Mouse (Mus musculus) limb, embryonic 13.5 days (tissue): Measurements from ENCODE around the gene Suco. TPM values are rescaled to one million over a fixed set of nuclear protein-coding genes. Genes with fewer than 3 reads are reported as not detected.

ENCODE experiments used
- ATAC-seq: fragments of 200-750 bp; cut with Nextera tagmentation; 2 replicates; pipeline ENCODE4 v1.8.0; 2017; ENCODE audit warnings: low read depth, moderate number of reproducible peaks, moderate TSS enrichment; ENCODE audit not compliant: low FRiP score
- H3K27ac ChIP-seq: fragments of 300-500 bp; sonication (generic); 2 replicates; pipeline ENCODE4 v1.5.1; 2015; ENCODE audit warnings: inconsistent platforms, mild to moderate bottlenecking, moderate library complexity
- H3K27me3 ChIP-seq: fragments of 300-500 bp; sonication (generic); 2 replicates; pipeline ENCODE4 v1.6.1; 2015; ENCODE audit warnings: mild to moderate bottlenecking, inconsistent platforms
- H3K36me3 ChIP-seq: fragments of 300-500 bp; sonication (generic); 2 replicates; pipeline ENCODE4 v1.6.1; 2015; ENCODE audit warnings: inconsistent platforms, mild to moderate bottlenecking, moderate library complexity
- H3K4me1 ChIP-seq: fragments of 300-500 bp; sonication (generic); 2 replicates; pipeline ENCODE4 v1.6.1; 2015; ENCODE audit warnings: inconsistent platforms
- H3K4me2 ChIP-seq: fragments of 300-500 bp; sonication (generic); replicated peaks from 2 replicates; pipeline ENCODE4 v1.6.1; 2015; ENCODE audit warnings: inconsistent platforms, mild to moderate bottlenecking, moderate library complexity
- H3K4me3 ChIP-seq: fragments of 300-500 bp; sonication (generic); 2 replicates; pipeline ENCODE4 v1.5.1; 2015; ENCODE audit warnings: moderate library complexity, mild to moderate bottlenecking, inconsistent platforms
- H3K9ac ChIP-seq: fragments of 300-500 bp; sonication (generic); 2 replicates; pipeline ENCODE4 v1.6.1; 2015; ENCODE audit warnings: mild to moderate bottlenecking, inconsistent platforms
- H3K9me3 ChIP-seq: fragments of 300-500 bp; sonication (generic); 2 replicates; pipeline ENCODE4 v1.6.1; 2016; ENCODE audit warnings: inconsistent platforms
- WGBS: fragments of 180-500 bp; shearing (Covaris S2); methylation state at CpG from one replicate; pipeline ENCODE4 v1.1.7; 2015; 5-methylcytosine and 5-hydroxymethylcytosine counted together
- polyA plus RNA-seq: library from polyadenylated mRNA; unstranded; fragments of >200 nt; fragmentation: Nextera tagmentation; extraction: Ambion mirVana; gene quantifications from 2 replicates; pipeline ENCODE4 v1.2.1, GENCODE M21; 2015

The Suco gene
- polyA plus RNA-seq, 1 experiment from 2014 or later: 40.2 TPM

DNA sequence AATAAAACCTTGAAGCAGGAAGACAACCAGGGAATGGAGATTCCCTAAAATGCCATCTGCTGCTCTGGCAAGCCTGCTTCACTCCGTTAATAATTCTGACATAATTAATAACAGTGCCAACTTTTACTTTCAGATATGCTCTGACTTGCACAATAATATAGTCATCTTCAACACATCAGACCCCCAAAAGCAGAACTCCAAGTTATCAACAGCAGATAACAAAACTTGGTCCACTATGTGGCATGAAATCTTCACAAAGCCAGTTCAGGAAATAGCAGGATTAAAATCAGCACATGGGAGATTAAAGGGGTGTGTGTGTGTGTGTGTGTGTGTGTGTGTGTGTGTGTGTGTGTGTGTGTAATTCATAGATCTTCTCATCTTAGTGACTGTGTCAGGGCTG lies 9.3 kb upstream of the Suco start:
- Histone ChIP-seq H3K4me3 (no peak overlapping the region), H3K27ac (no peak overlapping the region), H3K36me3 (no peaks in the 10 kb centered on the region), H3K9me3 (no peaks in the 10 kb centered on the region), H3K27me3 (no peaks in the 10 kb centered on the region), H3K4me1 (no peaks in the 10 kb centered on the region), H3K4me2 (no peak overlapping the region), H3K9ac (no peak overlapping the region)
- 85% methylated on average over 1 of the region's 1 CpGs for WGBS
- no peak for ATAC-seq

DNA sequence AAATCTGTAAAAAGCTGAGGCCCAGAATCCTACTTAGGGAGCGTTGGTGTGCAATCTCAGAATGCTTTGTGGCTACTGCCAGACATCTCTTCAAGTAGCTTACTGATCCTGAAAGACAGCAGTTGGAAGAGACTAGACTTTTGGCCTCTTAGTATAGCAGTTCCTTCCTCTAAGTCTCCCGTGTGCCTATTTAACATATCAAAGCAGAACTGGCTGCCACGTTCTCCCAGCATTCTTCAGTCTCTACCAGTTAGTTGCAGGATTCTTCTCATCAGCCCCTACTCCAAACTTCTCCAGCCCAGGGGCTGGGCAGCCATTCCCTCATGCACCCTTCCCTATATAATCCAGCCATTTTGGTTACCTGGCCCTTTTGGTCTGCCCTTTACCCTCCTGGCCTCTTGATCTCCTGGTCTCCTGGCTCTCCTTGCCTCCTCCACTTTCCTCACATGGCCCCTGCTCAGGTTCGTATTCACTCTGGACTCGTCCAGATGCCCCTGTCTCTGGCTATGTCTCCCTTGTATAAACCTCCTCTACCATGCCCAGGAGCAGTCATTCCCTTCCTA lies 1.2 kb upstream of the Suco start:
- WGBS: 19% methylated on average over 5 of the region's 5 CpGs
- no peaks in the 10 kb centered on the region for H3K27me3 ChIP-seq
- H3K4me1 ChIP-seq: peaks cover 27% of the 10 kb centered on the region
- H3K4me3 ChIP-seq: peak overlapping the region; percentile 91
- H3K9ac ChIP-seq: peak overlapping the region; percentile 60
- no peak for ATAC-seq
- H3K9me3 ChIP-seq: no peaks in the 10 kb centered on the region
- peak overlapping the region; percentile 67 for H3K4me2 ChIP-seq
- no peaks in the 10 kb centered on the region for H3K36me3 ChIP-seq
- peak overlapping the region; percentile 88 for H3K27ac ChIP-seq

DNA sequence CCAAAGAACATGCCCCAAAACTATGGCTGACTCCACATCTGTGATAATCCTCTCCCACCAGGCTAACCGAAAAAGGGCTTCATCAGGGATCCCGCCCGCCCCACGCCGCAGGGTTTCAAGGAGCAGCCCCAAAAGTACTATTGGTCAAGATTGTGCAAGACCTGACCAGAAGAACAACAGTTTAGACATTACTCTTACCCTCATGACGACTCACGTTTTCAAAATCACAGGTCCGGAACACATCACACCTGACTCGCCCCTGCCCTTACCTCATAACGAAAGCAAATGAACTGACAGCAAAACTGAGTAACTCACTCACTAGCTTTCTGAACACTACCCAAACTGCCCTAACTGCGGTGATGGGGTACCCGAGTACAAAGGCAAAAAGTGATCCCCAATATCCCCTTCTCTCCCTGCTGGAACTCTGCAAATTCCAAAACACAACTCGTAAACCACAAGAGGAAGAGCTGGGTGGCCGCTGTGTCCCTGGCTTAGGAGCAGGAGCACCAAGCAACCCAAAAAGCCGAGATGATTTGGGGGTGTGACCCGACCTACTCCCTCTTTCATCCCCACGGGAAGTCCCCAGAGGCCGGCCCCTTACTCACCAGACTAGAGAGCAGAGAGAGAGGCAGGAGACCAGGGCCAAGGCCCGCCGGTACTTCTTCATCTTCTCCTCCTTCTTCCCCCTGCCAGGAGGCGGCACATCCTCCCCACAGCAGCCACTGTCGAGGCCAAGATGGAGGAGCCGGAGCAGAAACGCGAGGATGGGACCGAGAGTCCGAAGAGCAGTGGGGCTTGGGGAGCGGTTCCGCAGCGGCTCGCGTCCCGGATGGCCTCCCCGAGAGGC lies 553 bp downstream of the Suco start:
- no peaks in the 10 kb centered on the region for H3K9me3 ChIP-seq
- peak overlapping the region; percentile 85 for H3K4me2 ChIP-seq
- no peaks in the 10 kb centered on the region for H3K36me3 ChIP-seq
- peak overlapping the region; percentile 91 for H3K4me3 ChIP-seq
- WGBS: under 1% methylated on average over 34 of the region's 34 CpGs
- ATAC-seq: peak; percentile 37
- H3K27ac ChIP-seq: peak overlapping the region; percentile 97
- H3K27me3 ChIP-seq: no peaks in the 10 kb centered on the region
- peaks cover 27% of the 10 kb centered on the region for H3K4me1 ChIP-seq
- peak overlapping the region; percentile 95 for H3K9ac ChIP-seq

DNA sequence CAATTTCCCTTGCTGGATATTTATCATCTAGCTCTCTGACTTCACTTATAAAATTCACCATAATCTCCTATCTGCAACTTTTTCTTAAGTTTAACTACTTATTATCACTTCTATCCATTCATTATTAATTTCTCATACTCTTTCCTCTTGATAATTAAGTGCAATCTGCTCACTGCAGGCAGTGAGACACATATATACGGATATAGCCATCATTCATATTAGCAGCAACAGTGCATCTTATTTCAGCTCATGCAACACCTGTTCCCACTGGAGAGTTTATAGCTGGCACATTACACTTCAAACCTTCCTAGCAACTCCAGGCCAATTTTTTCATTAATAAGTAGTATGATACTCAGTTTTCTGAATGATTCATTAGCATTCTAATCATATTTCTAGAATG lies 7.1 kb downstream of the Suco start:
- H3K36me3 ChIP-seq: no peaks in the 10 kb centered on the region
- peaks cover 19% of the 10 kb centered on the region for H3K4me1 ChIP-seq
- no peak overlapping the region for H3K9ac ChIP-seq
- no peak overlapping the region for H3K27ac ChIP-seq
- H3K4me3 ChIP-seq: no peak overlapping the region
- no peak overlapping the region for H3K4me2 ChIP-seq
- no peaks in the 10 kb centered on the region for H3K9me3 ChIP-seq
- no peak for ATAC-seq
- H3K27me3 ChIP-seq: no peaks in the 10 kb centered on the region
- WGBS: 83% methylated on average over 1 of the region's 1 CpGs

DNA sequence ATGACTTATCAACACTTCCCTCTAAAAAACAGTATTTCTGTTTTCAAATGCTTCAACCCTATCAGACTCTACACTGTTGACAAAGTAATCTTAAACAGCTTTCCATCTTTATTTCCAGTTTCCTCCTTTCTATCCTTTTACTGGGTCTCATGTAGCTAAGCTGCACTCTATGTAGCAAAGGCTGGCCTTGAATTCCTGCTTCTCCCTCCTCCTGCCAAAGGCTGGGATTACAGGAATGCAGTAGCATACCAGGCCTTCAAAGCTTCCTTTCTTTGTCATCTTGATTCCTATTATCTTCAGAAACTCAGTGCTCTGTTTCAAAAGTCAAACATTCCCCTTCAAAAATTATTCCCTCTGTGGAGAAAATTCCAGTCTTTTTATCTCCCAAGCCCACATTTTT lies 8.1 kb downstream of the Suco start:
- H3K4me2 ChIP-seq: no peak overlapping the region
- H3K27ac ChIP-seq: no peak overlapping the region
- H3K9me3 ChIP-seq: no peaks in the 10 kb centered on the region
- no peak for ATAC-seq
- no peak overlapping the region for H3K9ac ChIP-seq
- no peaks in the 10 kb centered on the region for H3K36me3 ChIP-seq
- no peaks in the 10 kb centered on the region for H3K27me3 ChIP-seq
- H3K4me3 ChIP-seq: no peak overlapping the region
- peaks cover 10% of the 10 kb centered on the region for H3K4me1 ChIP-seq

DNA sequence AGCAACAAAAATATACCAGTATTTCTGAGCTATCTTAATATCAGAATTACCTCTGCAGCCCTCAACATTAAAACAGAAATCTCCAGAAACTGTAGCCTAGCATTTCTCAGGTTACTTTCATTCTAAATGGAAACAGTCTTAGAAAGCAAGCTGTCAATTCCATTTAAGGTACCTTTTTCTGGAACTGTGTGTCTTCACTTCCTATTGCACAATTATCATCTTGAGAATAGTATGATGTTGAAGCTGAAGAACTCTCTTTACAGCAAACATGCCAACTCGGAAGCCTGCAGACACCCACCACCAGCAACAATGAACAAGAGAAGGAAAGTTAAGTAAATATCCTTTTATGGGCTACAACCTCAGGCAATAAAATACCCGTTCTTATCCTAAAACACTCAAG lies 12.7 kb downstream of the Suco start:
- Histone ChIP-seq H3K27ac (no peak overlapping the region), H3K36me3 (no peaks in the 10 kb centered on the region), H3K9ac (no peak overlapping the region), H3K9me3 (no peaks in the 10 kb centered on the region), H3K4me3 (no peak overlapping the region), H3K27me3 (no peaks in the 10 kb centered on the region), H3K4me2 (no peak overlapping the region), H3K4me1 (peaks cover 10% of the 10 kb centered on the region; the same call in 1 of the 2 replicates)
- ATAC-seq: no peak
- 46% methylated on average over 2 of the region's 2 CpGs for WGBS

DNA sequence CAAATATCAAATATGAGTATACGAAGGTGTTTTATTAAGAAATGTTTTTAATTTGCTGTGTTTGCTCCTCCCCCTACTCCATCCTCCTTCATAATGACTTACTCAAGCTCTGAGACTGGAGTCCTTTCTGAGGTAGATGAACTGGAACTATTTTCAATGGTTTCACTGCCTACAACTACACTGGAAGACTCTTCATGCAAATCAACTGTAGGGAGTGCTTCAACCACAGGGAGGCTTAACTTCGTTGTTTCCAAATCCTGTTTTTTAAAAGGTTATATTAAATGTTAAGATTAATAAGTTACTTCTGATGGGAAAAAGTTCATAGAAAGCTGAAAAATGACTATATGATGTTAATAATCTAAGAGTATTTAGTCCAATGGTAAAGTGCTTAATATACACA lies 17.2 kb downstream of the Suco start:
- 91% methylated on average over 2 of the region's 2 CpGs for WGBS
- no peak overlapping the region for H3K27ac ChIP-seq
- peaks cover 25% of the 10 kb centered on the region for H3K36me3 ChIP-seq
- H3K27me3 ChIP-seq: no peaks in the 10 kb centered on the region
- H3K9ac ChIP-seq: no peak overlapping the region
- ATAC-seq: no peak
- H3K9me3 ChIP-seq: no peaks in the 10 kb centered on the region
- H3K4me2 ChIP-seq: no peak overlapping the region
- no peak overlapping the region for H3K4me3 ChIP-seq
- H3K4me1 ChIP-seq: no peaks in the 10 kb centered on the region

DNA sequence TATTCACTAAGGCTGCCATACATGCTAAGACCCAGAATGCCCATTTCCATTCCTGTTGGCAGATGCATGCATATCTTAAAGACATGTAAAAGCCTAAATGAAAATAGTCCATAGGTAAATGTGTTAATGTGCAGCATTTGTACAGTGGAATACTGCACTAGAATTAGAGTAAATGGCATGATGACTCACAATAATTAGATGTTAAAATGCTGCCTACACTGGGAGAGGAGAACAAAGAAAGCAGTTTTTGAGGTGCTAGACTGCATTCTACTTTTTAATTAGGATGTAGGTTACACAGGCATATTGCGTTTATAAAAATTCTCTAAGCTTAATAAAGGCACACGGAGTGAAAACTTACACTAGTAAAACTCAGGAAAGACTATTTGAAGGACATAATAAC lies 49.8 kb downstream of the Suco start:
- Histone ChIP-seq H3K9ac (no peak overlapping the region), H3K27ac (no peak overlapping the region), H3K9me3 (no peaks in the 10 kb centered on the region), H3K4me1 (no peaks in the 10 kb centered on the region), H3K36me3 (peaks cover 36% of the 10 kb centered on the region), H3K4me2 (no peak overlapping the region), H3K4me3 (no peak overlapping the region), H3K27me3 (no peaks in the 10 kb centered on the region)
- WGBS: 79% methylated on average over 2 of the region's 2 CpGs
- no peak for ATAC-seq

DNA sequence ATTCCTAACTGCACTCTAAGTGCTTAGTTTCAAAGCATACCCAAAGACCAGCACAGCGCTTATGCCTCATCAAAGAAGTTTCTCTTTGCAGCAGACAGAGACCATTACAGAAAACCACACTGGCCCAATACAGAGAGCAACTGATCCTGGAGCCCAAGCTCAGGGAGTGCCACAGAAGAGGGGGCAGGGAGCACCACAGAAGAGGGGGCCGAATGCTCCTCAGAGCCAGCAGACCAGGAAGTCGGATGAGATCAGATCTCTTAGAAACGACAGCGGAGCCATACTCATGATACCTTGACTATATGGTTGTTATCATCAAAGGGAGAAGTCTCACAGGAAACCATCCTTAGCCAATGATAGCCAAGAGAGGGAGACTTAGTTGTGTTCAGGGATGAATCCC lies 67.1 kb downstream of the Suco start:
- WGBS: 81% methylated on average over 5 of the region's 5 CpGs

DNA sequence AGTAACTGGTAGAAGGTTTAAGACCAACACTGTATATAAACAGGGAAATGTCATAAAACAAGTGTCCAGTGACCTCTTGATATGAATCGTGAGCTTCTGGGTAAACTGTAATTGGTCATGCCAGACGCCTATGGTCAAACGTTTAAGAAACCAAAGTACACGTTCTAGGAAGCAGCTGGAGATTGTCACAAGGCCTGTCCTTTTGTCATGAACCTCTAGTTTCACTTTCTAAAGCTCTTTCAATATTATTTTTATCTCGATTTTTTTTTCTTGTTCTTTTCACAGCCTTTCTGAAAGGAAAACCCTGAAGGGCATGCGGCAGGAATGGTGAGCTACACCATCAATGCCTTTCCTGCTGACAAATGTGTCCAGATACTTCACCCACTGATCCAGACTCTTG lies 67.5 kb downstream of the Suco start:
- Histone ChIP-seq H3K9ac (no peak overlapping the region), H3K4me1 (0 out of 2 replicates have a peak, but pooled peaks cover 4% of the 10 kb centered on the region), H3K27me3 (no peaks in the 10 kb centered on the region), H3K9me3 (no peaks in the 10 kb centered on the region), H3K36me3 (no peaks in the 10 kb centered on the region), H3K4me3 (no peak overlapping the region), H3K27ac (no peak overlapping the region), H3K4me2 (no peak overlapping the region)
- WGBS: 81% methylated on average over 6 of the region's 6 CpGs
- ATAC-seq: no peak

More for the DNA sequence above, 67.1 kb downstream of the Suco start:
- H3K9ac ChIP-seq: no peak overlapping the region
- H3K9me3 ChIP-seq: no peaks in the 10 kb centered on the region
- H3K36me3 ChIP-seq: no peaks in the 10 kb centered on the region; the same call in 1 of the 2 replicates
- ATAC-seq: no peak
- no peak overlapping the region for H3K4me2 ChIP-seq
- no peaks in the 10 kb centered on the region for H3K27me3 ChIP-seq
- H3K27ac ChIP-seq: no peak overlapping the region
- H3K4me3 ChIP-seq: no peak overlapping the region
- H3K4me1 ChIP-seq: 0 out of 2 replicates have a peak, but pooled peaks cover 2% of the 10 kb centered on the region

DNA sequence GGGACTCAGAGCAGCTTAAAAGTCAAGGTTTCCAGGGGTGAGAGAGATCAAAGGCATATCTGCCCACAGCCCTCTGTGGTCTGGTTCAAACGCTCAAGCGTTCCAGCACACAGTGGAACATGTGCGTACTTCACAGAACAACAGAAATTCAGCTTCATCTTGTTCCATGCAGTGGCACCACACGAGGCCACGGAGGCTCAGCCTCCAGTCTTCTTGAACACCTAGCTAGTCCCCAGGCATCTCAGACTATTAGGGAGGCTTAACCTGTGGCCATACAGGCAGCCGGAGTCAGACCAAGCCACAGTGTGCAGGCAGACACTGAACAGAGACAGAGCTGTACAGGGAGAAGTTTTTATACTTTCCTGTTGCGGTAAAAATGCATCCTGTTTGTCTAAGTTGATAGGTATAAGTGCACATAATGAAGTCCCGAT lies 71.9 kb downstream of the Suco start:
- Histone ChIP-seq H3K4me3 (no peak overlapping the region), H3K36me3 (no peaks in the 10 kb centered on the region), H3K4me2 (no peak overlapping the region), H3K9me3 (no peaks in the 10 kb centered on the region), H3K4me1 (0 out of 2 replicates have a peak, but pooled peaks cover 4% of the 10 kb centered on the region), H3K9ac (no peak overlapping the region), H3K27me3 (no peaks in the 10 kb centered on the region), H3K27ac (no peak overlapping the region)
- WGBS: 65% methylated on average over 8 of the region's 8 CpGs
- no peak for ATAC-seq

DNA sequence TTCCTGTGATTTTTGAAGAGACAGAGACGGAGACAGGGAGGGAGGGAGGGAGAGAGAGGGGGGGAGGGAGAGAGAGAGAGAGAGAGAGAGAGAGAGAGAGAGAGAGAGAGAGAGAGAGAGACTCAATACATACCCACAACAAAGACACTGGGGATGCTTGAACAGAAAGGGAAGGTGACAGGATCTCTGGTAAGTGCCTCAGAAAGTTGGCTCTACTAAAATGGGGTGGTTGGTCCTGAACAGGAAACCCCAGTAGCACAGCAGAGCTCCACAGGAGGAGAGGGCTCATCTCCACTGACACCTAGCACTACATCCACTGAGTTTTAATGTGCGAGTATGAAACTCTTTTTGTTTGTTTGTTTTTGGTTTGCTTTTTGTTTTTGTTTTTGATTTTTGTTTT lies 75.2 kb downstream of the Suco start:
- H3K4me2 ChIP-seq: no peak overlapping the region
- 83% methylated on average over 2 of the region's 2 CpGs for WGBS
- ATAC-seq: no peak
- H3K9ac ChIP-seq: no peak overlapping the region
- no peaks in the 10 kb centered on the region for H3K36me3 ChIP-seq
- no peak overlapping the region for H3K4me3 ChIP-seq
- H3K9me3 ChIP-seq: no peaks in the 10 kb centered on the region
- H3K4me1 ChIP-seq: 0 out of 2 replicates have a peak, but pooled peaks cover 4% of the 10 kb centered on the region
- no peak overlapping the region for H3K27ac ChIP-seq
- H3K27me3 ChIP-seq: no peaks in the 10 kb centered on the region
